Mouse (Mus musculus): ENCODE data around the gene Ltbr. TPM values are rescaled to one million over a fixed set of nuclear protein-coding genes. Genes with fewer than 3 reads are reported as not detected.
A peak's percentile ranks its signal among the peaks of the same experiment; 100 is the strongest.
"Not testable (repeated sequence)": the region's sequence is repeated elsewhere in the genome, so short reads cannot be mapped to it uniquely, and the experiment has no call there.

Ltbr gene
- total RNA-seq, 2 experiments from 2014 or later: 88.9 to 89.8 TPM

GRCm38 (mm10) chr6:125274841-125275563 is 38.7 kb downstream of the Ltbr start:
- no peak for DNase-seq (ENCODE audit: low spot score in 2 of 2)

GRCm38 (mm10) chr6:125272228-125272785 is 41.4 kb downstream of the Ltbr start:
- DNase-seq (ENCODE audit: low spot score in 2 of 2): no peak

- peak; percentile 61 to 77 for DNase-seq (ENCODE audit: low spot score in 2 of 2)
Observed at GRCm38 (mm10) chr6:125271455-125272227, 42.0 kb downstream of the Ltbr start.

- no peak for DNase-seq (ENCODE audit: low spot score in 2 of 2)
Observed at GRCm38 (mm10) chr6:125268799-125269198, 44.9 kb downstream of the Ltbr start.

- DNase-seq (ENCODE audit: low spot score in 2 of 2): no peak
Observed at GRCm38 (mm10) chr6:125267469-125267868, 46.2 kb downstream of the Ltbr start.

GRCm38 (mm10) chr6:125266600-125266999 is 47.1 kb downstream of the Ltbr start:
- DNase-seq (ENCODE audit: low spot score in 2 of 2): not testable (repeated sequence)

- DNase-seq (ENCODE audit: low spot score in 2 of 2): no peak
Observed at GRCm38 (mm10) chr6:125266091-125266490, 47.6 kb downstream of the Ltbr start.

- no peak for DNase-seq (ENCODE audit: low spot score in 2 of 2)
Observed at GRCm38 (mm10) chr6:125265239-125265638, 48.4 kb downstream of the Ltbr start.

GRCm38 (mm10) chr6:125264219-125264618 is 49.5 kb downstream of the Ltbr start:
- no peak for DNase-seq (ENCODE audit: low spot score in 2 of 2)

GRCm38 (mm10) chr6:125260006-125260555 is 53.6 kb downstream of the Ltbr start:
- DNase-seq (ENCODE audit: low spot score in 2 of 2): no peak

Other genes with a start within 250 kb of the Ltbr start
- 1 to 10 TPM in 1 of 2 experiments, under 1 TPM in 1; 0.84 to 1.0 TPM for gene Lpar5, start 246.0 kb downstream of the Ltbr start, total RNA-seq (2021)
- gene Chd4, start 217.9 kb downstream of the Ltbr start, total RNA-seq (2021): 100 to 1,000 TPM; 227 to 264 TPM
- 10 to 100 TPM; 36.5 to 36.8 TPM for gene Nop2, start 182.0 kb downstream of the Ltbr start, total RNA-seq (2021)
- 10 to 100 TPM; 42.7 to 49.9 TPM for gene Iffo1, start 168.6 kb downstream of the Ltbr start, total RNA-seq (2021)
- 1,000 to 10,000 TPM; 1,146 to 1,218 TPM for gene Gapdh, start 147.4 kb downstream of the Ltbr start, total RNA-seq (2021)
- 100 to 1,000 TPM in 1 of 2 experiments, 10 to 100 TPM in 1; 95.5 to 107 TPM for gene Ncapd2, start 122.2 kb downstream of the Ltbr start, total RNA-seq (2021)
- 100 to 1,000 TPM; 155 to 168 TPM for gene Mrpl51, start 122.1 kb downstream of the Ltbr start, total RNA-seq (2021)
- gene Vamp1, start 98.3 kb downstream of the Ltbr start, total RNA-seq (2021): 10 to 100 TPM; 42.5 to 44.0 TPM
- 10 to 100 TPM; 10.2 to 11.3 TPM for gene Tapbpl, start 82.0 kb downstream of the Ltbr start, total RNA-seq (2021)
- under 1 TPM; 0.36 to 0.68 TPM for gene Cd27, start 76.9 kb downstream of the Ltbr start, total RNA-seq (2021)
- gene Tuba3a, start 27.8 kb downstream of the Ltbr start, total RNA-seq (2021): not detected
- 1 to 10 TPM; 1.7 to 4.5 TPM for gene Scnn1a, start 6.8 kb upstream of the Ltbr start, total RNA-seq (2021)
- gene Tnfrsf1a, start 35.5 kb upstream of the Ltbr start, total RNA-seq (2021): 100 to 1,000 TPM; 219 to 241 TPM
- gene Plekhg6, start 66.9 kb upstream of the Ltbr start, total RNA-seq (2021): under 1 TPM; 0.59 to 0.62 TPM
- gene Cd9, start 180.9 kb upstream of the Ltbr start, total RNA-seq (2021): 100 to 1,000 TPM; 141 to 154 TPM
- gene Vwf, start 232.9 kb upstream of the Ltbr start, total RNA-seq (2021): 10 to 100 TPM; 19.8 to 20.4 TPM